Mouse (Mus musculus) bone marrow, adult 2 months (tissue): Measurements from ENCODE around the gene Cenpx.

Experiments
- CTCF ChIP-seq: fragments of 200-500 bp; IDR thresholded peaks from 2 replicates; pipeline ENCODE4 v1.5.1; 2011; ENCODE audit warnings: low read length, control low read depth; ENCODE audit not compliant: control insufficient read depth, insufficient read depth
- POLR2A ChIP-seq: fragments of 200-500 bp; IDR thresholded peaks from 2 replicates; pipeline ENCODE4 v1.6.1; 2011; ENCODE audit warnings: low read depth, mild to moderate bottlenecking, control low read depth, low read length, borderline replicate concordance; ENCODE audit not compliant: control insufficient read depth

DNA sequence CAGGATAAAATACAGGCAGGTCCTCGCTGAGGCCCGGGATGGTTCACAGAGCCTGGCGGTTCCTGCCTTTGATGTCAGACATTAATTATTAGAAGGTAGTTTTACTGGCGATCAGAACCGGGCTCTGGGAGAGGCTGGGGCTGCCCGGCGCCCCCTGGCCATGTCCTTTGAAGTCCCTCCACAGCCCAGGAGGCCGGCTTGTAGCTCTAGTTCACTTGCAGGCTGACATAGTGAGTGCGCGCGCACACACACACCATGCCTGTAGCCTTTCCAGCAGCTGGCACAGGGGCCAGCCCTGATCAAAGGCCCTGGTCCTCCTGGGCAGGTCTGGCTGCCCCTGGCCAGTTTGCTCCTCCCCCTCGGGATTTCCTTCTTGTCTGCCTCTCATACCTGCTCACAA lies 17.9 kb downstream of the Cenpx start:
- TF ChIP-seq CTCF (no peak), POLR2A (no peak)
